Comparison of ENCODE assay signal across 8 mouse cellular contexts in genomic region chr12:23010199-23010598, GRCm38 (mm10).
A peak's percentile ranks its signal among the peaks of the same experiment; 100 is the strongest.
DNase-seq lines count a peak whose midpoint lies in the region; ATAC-seq and TF ChIP-seq lines count a peak whose summit lies in the region.
"Not testable (repeated sequence)": the region's sequence is repeated elsewhere in the genome, so short reads cannot be mapped to it uniquely, and the experiment has no call there.

No protein-coding gene starts in this region.

- WGBS in embryonic facial prominence, embryonic 10.5 days, result 1% methylated on average over 35 of the region's 37 CpGs
- under 1% methylated on average over 36 of the region's 37 CpGs for WGBS in hindbrain, embryonic 12.5 days
- 1% methylated on average over 28 of the region's 37 CpGs for WGBS in liver, embryonic 16.5 days (ENCODE audit: insufficient replicate concordance)
- under 1% methylated on average over 27 of the region's 37 CpGs for WGBS in neural tube, embryonic 11.5 days
- under 1% methylated on average over 25 of the region's 37 CpGs for WGBS in stomach, embryonic 15.5 days

- not testable (repeated sequence) for ATAC-seq in hindbrain, embryonic 12.5 days (ENCODE audit: low FRiP score); liver, embryonic 16.5 days (ENCODE audit: low read depth); neural tube, embryonic 11.5 days (ENCODE audit: insufficient read depth, low FRiP score, low TSS enrichment); stomach, embryonic 15.5 days (ENCODE audit: insufficient read depth, low FRiP score, low read depth)

- H3K9me3 ChIP-seq in embryonic facial prominence, embryonic 10.5 days; hindbrain, embryonic 12.5 days (replicated peaks); liver, embryonic 16.5 days (replicated peaks; ENCODE audit: control insufficient read depth, low read length); neural tube, embryonic 11.5 days (ENCODE audit: control insufficient read depth, low read length); stomach, embryonic 15.5 days: not testable (repeated sequence)

- not testable (repeated sequence) for H3K4me1 ChIP-seq in embryonic facial prominence, embryonic 10.5 days; hindbrain, embryonic 12.5 days; liver, embryonic 16.5 days (ENCODE audit: control insufficient read depth, low read depth, low read length); neural tube, embryonic 11.5 days (ENCODE audit: control insufficient read depth, insufficient read depth, low read length); stomach, embryonic 15.5 days

- intact Hi-C loops in gastrocnemius, adult 2 months (cut with DNase I), result not testable (repeated sequence)

- TF ChIP-seq CTCF in gastrocnemius, adult 2 months (IDR thresholded peaks at IDR 0.05), result not testable (repeated sequence)

- H3K36me3 ChIP-seq in embryonic facial prominence, embryonic 10.5 days (replicated peaks); hindbrain, embryonic 12.5 days; liver, embryonic 16.5 days (ENCODE audit: control insufficient read depth, insufficient read depth); neural tube, embryonic 11.5 days (ENCODE audit: control insufficient read depth, insufficient read depth, low read length); stomach, embryonic 15.5 days: not testable (repeated sequence)

- H3K27me3 ChIP-seq in embryonic facial prominence, embryonic 10.5 days (replicated peaks; ENCODE audit: low read depth, poor library complexity, severe bottlenecking); hindbrain, embryonic 12.5 days; liver, embryonic 16.5 days (ENCODE audit: control insufficient read depth, insufficient read depth, low read depth, low read length); neural tube, embryonic 11.5 days (ENCODE audit: control insufficient read depth, insufficient read depth, low read length); stomach, embryonic 15.5 days (replicated peaks): not testable (repeated sequence)

- DNase-seq in Muller cell, postnatal 12 days (ENCODE audit: inconsistent ontology term), result peak; percentile 38
- peak; percentile 78 for DNase-seq in embryonic facial prominence, embryonic 10.5 days (ENCODE audit: low spot score)
- peak; percentile 10 for DNase-seq in gastrocnemius, adult 2 months
- peak; percentile 4 to 7 for DNase-seq in layer of hippocampus, postnatal 14 days (ENCODE audit: low spot score in 2 of 2)
- DNase-seq in neural tube, embryonic 11.5 days (ENCODE audit: low spot score), result peak; percentile 70

- peak overlapping the region; percentile 60 for H3K4me3 ChIP-seq in embryonic facial prominence, embryonic 10.5 days
- peak overlapping the region; percentile 41 for H3K4me3 ChIP-seq in gastrocnemius, adult 2 months
- H3K4me3 ChIP-seq in hindbrain, embryonic 12.5 days, result peak overlapping the region; percentile 45
- peak overlapping the region; percentile 13; the same call in 1 of the 2 replicates for H3K4me3 ChIP-seq in liver, embryonic 16.5 days (ENCODE audit: low read depth, low read length)
- H3K4me3 ChIP-seq in neural tube, embryonic 11.5 days (ENCODE audit: low read depth, low read length), result peak overlapping the region; percentile 32
- H3K4me3 ChIP-seq in stomach, embryonic 15.5 days (replicated peaks), result peak overlapping the region; percentile 45

- H3K27ac ChIP-seq in embryonic facial prominence, embryonic 10.5 days (replicated peaks); gastrocnemius, adult 2 months; hindbrain, embryonic 12.5 days; liver, embryonic 16.5 days (ENCODE audit: low read length); neural tube, embryonic 11.5 days (ENCODE audit: low read depth, low read length); stomach, embryonic 15.5 days: not testable (repeated sequence)

- not testable (repeated sequence) for H3K9ac ChIP-seq in hindbrain, embryonic 12.5 days; liver, embryonic 16.5 days (ENCODE audit: low read depth, low read length); stomach, embryonic 15.5 days
- peak overlapping the region; percentile 53 for H3K9ac ChIP-seq in neural tube, embryonic 11.5 days (ENCODE audit: low read length)

- H3K4me2 ChIP-seq in hindbrain, embryonic 12.5 days (replicated peaks), result peak overlapping the region; percentile 46
- peak overlapping the region; percentile 13; the same call in 1 of the 2 replicates for H3K4me2 ChIP-seq in liver, embryonic 16.5 days (ENCODE audit: low read depth, low read length)
- peak overlapping the region; percentile 25 for H3K4me2 ChIP-seq in neural tube, embryonic 11.5 days (ENCODE audit: low read depth)
- H3K4me2 ChIP-seq in stomach, embryonic 15.5 days, result peak overlapping the region; percentile 46

Comparison
In these comparisons a context has a peak if more than half of its experiments do, and no peak if none do; other contexts are left out.
1. DNase-seq: peak in every context shown above with its lines; median percentile 78 in embryonic facial prominence, embryonic 10.5 days; 70 in neural tube, embryonic 11.5 days; 38 in Muller cell, postnatal 12 days; 10 in gastrocnemius, adult 2 months; 6 in layer of hippocampus, postnatal 14 days.